Mouse (Mus musculus) layer of hippocampus, adult 9-11 months (tissue): ENCODE results near the gene U2af1l4.

ENCODE experiments used
- DNase-seq: peaks from one replicate; pipeline ENCODE4 v3.0.0; 2022

U2af1l4 gene

DNA sequence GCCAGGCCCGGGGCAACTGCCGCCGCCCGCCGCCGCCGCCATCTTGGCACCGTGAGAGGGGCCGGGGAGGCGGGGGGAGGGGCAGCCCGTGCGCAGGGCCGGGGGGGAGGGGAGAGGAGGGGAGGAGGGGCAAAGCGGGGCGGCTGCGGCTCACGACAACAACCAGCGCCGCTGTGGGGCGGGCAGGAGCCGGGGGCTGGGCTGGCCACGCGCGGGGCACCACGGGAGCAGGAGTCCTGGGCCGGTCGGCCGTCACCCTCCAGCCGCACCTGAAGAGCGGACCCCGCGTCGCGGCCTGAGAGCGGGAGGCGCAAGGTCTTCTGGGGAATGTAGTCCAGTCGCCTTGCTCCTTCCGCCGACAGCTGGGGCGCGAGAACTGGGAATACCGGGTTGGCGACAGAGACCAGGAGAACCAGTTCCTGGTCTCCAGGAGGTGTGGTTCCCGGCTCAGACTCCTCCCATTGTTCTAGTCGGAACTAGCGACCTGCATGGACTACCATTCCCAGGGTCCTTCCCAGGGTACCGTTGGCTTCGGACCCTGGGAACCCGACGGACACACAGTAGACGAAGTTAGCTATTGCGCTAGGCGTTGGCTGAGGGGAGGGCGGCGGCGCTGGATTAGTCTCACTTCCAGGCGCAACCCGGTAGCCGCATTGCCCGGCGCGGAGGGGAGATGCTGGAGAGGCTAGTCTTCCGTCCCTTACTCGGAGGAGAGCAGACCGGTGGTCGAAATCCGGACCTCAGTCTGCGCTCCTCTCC is 25.8 kb downstream of the U2af1l4 start, which contains the start of gene Kmt2b:
Gene Kmt2b (minus strand): TSS at position 51 of the 759 bp plus-strand sequence.
- DNase-seq = peak; percentile 98

DNA sequence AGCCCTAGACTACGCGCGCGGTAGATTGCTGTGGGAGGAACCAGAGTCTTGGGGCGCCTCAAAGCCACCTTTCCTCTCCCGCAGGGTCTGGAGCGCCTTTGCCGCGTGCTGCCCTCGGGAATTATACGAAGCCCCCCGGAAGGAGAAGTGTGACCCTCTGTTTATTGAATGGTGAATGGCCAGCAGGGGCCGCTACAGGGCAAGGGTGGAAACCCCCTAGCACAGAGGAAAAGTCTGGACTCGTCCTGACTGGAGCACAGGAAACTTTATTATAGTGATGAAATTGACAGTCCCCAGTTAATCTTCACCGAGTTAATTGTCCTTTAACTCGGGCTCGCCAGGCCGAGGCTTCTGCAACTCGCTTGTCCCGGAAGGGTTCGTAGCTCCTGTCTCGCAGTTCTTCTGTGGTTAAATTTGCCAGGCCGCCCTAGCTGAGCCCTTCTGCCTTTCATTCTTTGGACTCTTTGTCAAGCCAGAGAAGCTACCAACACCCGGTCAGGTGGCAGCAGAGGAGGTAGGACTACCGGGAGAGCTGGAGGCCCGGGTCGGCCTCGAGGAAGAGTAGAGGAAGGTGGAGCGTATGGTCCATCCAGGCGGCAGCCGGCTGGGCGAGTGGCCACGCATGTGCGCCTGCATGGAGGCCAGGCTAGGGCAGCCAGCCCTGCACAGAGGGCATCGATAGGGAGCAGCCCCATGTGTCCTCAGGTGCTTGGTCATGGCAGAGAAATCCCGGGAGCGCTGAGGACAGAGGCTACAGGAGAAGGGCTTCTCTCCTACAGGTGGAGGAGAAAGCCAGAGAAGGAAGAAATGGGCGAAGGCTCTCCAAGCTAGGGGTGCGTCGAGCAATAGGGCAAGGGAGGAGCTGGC is 26.6 kb downstream of the U2af1l4 start:
- peak; percentile 60 for DNase-seq

DNA sequence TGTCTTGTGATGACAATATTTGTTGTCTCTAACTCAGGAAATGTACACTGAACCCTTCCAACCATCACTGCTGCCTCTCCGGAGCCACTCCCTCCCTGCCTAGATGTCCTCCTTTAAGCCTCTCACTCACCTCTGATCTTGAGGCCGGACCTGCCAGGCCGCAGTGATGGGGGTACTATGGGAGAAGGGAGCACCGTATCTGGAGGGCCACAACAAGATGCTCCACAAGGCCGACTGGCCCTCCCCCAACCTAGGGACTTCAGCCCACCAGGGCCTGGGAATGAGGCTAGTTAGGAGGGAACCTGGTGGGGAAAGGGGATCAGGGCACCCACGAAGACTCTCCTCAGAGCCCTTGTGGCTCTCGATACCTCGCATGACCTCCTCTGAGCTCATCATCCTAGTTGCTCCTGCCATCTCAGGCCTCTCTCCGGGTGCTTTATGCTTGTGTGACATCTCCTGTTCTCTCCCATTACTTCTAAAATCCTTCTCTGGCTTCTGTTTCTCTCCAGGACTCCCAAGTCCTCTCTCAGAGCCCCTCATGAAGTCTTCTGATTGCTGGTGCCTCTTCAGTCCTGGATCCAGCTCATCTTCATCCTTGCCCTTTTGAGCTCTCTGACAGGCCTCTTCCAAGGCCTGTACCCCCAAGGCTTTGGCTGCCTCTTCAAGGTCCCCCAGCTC is 28.0 kb downstream of the U2af1l4 start:
- no peak for DNase-seq

DNA sequence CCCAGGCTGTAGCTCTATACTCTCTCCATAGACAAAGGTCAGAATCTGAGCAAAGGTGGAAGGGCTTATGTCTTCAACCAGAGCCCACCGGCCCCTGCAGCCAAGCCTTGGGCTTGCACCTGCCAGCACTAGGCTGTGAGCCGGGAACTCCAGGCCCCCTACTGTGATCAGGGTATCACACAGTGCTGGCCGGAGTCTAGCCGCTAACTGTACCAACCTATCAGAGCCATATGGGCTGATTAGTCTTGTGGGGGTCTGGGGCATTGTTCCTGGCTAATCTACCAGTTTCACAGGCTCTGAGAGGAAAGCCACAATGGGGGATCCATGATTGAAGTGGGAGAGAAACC is 28.5 kb downstream of the U2af1l4 start:
- DNase-seq = no peak

DNA sequence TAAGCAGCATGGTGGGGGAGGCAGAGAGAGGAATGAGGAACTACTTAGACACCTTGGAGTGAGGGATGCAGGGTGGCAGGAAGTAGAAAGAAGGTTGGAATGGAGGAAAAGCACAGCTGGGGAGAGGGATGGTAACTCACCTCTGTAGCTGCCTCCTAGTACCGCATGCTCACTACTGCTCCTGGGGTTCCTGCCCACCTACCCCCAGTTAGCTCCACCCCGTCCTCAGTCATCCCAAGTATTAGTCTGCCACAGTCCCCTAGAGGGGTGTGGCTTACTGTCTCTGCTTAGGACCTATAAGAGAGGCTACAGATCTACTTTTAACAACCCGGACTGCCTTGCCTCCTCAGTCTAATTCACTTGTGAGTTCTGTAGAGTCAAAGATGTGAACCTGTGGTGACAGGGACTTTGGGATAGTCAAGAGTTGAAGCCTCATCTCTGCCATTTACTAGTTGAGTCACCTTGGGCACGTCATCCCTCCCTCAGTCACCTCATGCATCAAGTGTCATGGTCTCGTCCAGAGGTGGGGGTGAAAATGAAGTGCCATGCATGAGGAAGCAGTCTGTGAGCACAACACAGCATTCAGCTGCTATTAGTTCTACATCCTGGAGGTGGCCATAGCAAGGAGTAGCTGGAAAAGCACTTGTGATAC is 29.8 kb downstream of the U2af1l4 start:
- DNase-seq = no peak

DNA sequence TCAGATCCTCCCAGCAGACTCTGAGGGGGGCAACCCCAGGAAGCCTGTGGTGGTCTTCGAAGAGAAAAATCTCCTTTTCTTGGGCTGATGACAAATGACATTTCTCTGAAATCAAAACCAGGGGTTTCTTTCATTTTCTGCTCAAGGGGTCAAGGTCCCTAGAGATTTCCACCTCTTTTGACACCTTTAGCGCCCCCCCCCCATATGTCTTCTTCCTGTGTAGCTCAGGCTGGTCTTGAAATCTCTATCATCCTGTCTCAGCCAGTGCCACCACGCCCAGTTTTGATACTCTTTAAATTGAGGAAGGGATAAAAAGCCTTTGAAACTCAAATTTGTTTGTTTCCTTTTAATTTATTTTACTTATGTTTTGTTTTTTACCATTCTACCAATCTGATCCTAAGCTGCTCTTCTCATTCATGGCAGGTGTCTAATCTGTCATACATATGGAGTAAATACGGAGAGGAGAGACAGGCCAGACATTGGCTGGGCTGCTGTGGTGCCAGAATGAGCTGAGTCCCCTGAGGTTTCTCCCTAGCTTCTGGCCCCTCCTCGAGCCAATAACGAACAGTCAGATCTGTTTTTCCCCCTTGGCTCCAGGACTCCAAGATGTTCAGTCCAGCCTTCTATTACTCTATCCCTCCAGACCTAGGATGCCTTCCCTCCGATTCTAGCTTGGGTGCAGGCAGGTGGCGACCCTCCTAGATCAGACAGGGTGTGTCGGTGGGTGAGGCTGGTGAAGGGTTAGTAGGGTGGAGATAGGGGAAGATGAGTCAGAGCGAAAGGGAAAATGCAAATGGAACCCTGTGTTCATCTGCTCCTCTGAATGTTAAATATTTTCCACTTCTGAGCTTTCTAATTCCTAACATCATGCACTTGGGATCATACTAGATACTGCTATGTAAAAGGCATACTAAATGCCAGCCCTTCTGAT is 30.7 kb downstream of the U2af1l4 start:
- DNase-seq = no peak

DNA sequence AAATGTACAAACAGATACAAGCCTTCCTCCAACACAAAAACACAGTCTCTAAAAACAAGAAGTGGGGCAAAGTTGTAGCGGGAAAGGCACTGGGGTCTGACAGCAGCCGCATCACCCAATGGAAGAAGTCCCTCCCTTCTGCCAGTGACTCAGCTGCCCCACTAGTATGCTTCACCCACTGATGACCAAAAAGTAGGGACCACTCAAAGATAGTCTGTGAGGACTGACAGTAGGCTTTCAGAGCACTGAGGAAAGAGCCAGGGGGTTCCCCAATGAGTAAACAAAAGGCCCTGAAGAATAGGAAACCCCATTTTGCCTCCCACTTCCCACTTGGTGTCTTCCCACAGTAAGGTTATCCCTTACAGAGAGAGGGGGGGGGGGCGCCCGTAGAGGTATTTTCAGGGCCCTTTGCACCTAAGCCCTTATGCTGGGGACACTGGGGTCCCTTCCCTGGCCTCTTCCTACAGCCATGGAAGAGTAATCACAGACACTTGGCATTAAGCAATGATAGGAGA is 31.5 kb downstream of the U2af1l4 start:
- no peak for DNase-seq

DNA sequence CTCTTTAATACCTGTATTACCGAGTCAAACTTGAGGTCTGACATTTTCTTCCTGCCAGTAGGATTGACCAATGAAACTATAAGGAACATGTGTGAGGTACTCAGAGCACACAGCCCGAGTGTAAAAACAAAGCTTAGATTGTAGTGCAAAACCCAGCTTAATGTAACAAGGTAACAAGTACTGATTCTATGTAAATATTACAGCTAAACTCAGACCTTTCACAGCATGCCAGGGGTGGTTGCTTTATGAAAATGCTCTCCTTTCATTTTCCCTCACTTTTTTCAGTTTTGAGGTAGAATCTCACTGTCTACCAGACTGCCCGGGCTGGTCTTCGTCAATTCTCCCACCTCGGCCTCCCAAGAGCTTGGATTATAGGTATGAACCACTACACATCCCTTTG is 33.0 kb downstream of the U2af1l4 start:
- no peak for DNase-seq

DNA sequence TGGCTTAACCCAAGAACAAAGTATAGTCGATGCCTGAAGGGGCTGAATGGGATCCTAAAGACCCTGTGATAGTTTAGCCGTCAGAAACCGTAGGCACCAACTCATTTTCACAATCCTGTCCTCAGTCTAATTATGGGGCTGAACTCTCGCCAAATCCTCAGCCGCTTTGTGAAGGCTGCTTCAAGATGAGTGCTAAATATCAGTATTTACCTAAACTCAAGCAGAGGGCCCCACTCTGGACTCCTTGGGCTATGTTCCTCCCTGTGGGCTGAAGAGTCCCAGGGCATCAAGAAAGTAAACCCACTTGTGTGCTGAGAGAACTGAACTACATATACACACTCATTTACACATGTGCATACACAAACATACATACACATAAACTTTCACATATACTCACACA is 33.7 kb downstream of the U2af1l4 start:
- no peak for DNase-seq

DNA sequence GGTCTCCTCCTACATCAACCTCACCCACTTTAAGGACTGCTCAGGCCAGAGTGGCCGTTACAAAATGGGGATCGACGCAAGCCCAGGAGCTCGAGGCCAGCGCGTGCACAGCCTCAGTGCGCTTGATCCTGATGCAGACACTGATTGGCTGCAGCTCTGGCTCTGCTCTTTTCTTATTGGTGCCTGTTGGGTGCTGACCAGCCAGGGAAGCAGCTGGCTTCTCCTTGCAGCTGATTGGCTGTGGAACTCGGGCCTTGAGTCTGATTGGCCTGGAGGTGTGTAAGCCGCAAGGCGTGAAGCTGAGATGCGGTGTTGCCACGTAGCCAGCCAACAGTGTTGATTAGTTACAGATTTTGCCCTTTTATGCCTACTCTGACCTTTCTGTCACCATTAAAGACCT is 35.7 kb downstream of the U2af1l4 start, which contains the start of gene Zbtb32:
Gene Zbtb32 (minus strand): TSS at position 124 of the 400 bp plus-strand sequence.
- no peak for DNase-seq

DNA sequence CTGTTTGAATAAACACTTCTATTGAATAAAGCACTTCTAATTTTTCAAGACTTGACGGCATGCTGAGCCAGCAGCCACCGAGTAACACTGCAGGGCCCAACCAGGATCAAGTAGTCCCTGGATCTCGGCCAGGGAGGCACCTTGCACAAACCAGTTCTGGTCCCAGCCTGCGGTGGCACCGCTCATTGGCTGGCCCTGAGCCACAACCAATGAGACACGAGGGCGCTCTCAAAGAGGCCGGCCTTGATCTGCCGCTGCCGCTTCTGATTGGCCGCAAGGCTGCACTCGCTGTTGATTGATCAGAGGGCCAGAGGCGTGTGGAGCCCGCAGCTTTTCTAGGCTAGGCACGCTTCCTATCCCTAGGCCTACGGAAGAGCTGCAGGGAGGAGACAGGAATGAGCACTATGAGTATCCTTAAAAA is 36.8 kb downstream of the U2af1l4 start:
- peak; percentile 95 for DNase-seq

DNA sequence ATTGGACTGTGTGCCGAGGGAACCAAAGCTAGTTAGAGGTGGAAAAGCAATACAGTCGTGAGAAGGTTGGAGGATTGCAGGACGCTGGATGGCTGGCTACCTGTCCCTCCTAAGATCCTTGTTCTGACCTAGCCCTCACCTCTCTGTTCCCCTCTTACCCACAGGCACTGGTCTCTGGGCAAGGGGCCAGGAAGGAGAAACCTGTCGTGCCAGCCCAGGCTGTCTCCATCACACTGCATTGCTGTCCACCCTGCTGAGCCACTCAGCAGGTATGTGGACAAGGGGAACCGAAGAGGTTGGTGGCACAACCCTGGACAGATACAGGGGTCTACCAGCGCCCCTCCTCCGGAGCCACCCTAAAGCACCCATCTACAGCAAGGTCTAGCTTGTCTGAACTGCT is 37.5 kb downstream of the U2af1l4 start:
- no peak for DNase-seq

DNA sequence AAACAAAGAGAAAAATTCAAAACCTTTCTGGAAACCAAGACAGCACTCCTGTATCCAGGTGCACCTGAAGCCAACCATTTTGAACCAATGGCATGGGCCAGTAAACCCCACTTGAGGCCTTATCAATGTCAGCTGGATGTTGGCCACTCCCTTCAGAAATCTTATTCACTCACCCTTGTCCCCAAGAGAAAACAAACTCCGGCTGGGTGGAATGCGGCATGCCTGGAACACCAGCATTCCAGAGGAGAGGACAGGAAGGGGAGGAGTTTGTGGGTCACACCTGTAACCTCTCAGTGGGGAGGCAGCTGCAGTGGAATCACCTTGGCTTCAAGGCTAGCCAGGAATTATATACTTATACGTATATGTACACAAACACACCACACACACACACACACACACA is 39.5 kb downstream of the U2af1l4 start:
- DNase-seq = no peak

DNA sequence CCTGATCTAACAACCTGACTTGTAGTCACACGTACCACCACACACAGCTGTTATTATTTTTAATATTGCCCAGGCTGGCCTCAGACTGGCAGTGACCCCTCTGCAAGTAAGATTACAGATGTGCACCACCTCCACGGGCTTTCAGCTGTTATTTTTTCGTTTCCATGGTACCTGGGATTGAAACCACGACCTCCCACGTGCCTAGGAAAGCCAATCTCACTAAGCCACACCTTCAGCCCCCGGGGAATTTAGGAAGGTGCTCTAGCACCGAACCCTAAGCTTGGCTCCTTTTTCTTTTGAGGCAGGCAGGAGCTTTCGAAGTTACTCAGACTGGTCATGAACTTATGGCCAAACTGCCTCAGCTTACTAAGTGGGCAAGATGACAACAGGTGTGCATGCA is 41.3 kb downstream of the U2af1l4 start:
- DNase-seq = no peak

DNA sequence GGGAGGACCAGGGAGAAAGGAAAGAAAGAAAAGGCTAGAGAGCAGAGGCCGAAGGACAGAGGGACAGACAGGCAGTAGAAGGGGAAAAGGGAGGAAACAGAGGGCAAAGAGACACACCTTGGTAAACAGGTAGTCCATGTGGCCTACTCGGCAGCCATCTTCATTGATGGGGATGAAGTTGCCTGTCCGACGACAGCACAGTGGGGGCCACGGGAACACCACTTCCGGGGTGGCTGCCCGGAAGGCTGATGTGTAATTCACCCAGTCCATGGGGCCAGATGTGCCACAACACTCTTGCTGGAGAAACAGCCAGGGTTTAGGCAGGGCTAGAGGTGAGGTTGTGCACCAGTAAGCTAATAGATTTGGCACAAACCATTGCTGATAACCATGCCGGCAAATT is 41.8 kb downstream of the U2af1l4 start:
- no peak for DNase-seq

DNA sequence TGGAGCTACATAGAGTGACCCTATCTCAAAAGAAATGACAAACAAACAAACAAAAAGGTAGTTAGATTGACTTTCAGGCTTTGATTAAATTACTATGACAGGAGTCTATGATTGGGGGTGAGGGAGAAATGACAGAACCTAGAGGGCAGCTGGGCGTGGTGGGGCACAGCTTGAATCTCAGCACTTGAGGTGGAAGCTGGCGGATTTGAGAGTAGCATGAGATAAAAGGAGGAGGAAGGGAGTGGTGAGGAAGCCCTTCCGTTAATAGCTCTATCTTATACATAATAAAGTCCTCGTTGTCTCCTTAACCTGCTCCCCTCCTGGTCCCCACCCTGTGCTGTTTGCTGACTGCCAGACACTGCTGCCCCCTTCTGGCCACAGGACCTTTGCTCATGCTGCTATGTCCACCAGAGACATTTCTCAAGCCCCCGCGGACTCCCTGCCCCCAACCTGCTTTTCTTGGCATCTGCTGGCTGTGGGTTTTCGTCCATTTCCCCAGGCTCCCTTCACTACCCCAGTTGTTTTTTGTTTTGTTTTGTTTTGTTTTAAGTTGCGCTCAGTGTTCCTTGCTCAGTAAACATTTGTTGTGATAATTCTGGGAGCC is 44.7 kb downstream of the U2af1l4 start:
- DNase-seq = no peak

DNA sequence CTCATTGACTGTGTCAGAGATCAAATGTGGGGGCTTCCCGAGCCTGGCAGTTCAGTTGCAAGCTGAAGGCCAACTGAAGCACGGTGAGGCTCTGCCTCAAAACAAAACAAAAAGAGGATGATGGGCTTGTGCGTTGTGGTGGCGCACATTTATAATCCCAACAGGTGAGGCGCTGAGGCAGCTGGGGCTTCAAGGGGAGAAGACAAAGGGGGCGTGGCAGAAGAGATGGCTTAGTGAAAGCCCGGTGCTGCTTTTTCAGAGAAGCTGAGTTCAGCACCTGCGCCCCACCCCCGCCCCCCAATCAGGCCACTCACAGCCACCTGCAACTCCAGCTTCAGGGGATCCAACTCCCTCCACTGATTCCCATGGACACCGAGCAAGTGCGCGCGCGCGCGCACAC is 45.4 kb downstream of the U2af1l4 start:
- DNase-seq = no peak

DNA sequence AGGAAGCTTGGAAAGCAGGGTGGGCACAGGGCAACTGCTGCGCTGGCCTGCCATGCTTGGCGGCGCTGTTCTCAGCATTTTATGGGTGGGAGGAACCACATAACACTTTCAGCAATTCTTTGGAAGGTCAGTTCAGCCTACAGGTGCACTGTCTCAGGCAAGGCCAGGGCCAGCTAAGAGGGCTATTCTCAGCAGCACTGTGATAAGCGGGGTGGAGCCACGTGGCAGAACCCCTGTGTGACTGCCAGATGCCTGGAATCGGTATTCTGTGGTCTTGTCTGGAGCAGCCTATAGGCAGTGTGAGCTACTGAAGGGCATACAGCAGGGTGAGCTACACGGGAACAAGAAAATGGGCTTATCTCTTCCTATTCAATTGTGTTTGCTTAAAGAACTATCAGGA is 46.9 kb downstream of the U2af1l4 start:
- DNase-seq = no peak

DNA sequence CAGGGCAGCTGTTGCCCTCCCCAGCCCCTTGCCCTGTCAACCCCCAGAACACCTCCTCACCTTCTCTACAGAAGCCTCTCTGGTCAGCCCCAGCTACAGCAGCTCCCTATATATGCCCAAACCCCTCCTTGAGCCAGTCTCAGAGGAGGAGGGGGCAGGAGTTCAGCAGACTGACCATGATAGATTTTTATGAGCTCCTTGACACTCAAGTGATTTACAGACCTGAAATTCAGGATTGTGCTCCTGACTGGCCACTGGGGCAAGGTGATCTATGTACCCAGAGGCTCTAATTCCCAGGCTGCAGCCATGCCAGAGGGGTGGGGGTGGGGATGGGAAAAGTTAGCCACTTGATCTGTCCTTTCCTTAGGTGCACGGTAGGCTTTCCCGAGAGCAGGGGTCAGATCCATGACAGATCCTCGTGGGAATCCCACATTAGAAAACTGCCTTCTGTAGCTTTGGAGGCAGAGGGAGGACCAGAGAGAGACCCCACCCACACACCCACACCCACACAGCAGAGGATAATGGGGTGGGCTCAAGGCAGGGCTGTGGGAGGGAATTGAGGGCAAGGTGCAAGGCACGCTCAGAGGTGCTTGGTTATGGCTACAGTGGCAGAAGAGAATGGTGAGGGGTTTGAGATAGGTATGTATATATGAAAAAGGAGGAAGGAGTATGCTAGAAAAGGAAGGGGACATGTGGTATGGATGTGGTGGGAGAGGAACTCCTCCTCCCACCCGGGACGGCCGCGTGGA is 49.7 kb downstream of the U2af1l4 start, which contains the start of gene Upk1a:
Gene Upk1a (minus strand): TSS at position 194 of the 749 bp plus-strand sequence.
- DNase-seq = no peak

DNA sequence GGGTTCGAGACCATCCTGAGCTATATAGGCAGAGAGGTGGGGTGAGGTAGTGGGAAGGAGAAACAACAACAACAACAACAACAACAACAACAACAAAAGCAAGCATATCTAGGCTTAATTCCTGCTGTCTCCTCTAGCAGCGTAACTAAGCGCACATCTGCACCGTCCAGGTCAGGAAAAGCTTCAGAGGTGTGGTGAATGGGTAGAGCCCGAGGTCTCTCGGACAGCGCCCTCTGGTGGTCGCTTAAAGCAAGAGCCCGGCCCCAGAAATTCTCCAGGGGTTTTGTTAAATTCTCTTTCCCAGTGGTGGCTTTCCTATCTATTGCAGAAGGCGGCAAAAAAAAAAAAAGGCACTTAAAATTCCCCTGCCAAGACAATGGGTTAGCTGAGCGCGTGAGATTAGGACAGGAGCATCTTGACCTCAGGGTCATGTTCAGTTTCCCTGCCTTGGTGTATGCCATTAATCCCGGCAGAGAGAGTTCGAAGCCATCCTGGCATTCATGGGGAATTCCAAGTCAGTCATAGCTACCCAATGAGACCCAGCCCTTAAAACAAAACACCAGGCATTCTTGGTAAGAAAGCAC is 50.5 kb downstream of the U2af1l4 start:
- DNase-seq = no peak
